Mouse (Mus musculus): ENCODE results near the gene Fblim1.

DNA sequence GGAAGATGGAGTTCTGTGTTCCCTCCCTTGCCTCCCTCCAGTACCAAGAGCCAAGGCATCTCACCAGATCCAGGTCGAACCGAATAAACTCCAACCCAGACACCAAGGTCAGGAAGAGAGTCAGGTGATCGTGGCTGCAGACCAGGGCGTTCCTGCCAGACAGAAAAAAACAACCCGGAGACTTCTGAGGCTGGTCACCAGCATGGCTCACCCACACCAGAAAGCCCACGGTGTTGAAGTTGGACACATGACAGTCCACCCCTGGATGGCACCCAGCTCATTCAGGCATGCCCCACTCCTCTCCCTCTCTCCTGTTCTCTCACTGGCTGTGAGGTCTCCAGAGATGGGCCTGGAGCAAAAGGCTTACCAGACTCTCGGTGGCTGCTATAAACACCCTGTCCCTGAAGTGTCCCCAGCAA, 35.5 kb upstream of the Fblim1 start:
- TF ChIP-seq CTCF (IDR thresholded peaks at IDR 0.05; ENCODE audit: extremely low read depth, insufficient read depth, low read length) (no peak), POLR2A (IDR thresholded peaks at IDR 0.05; ENCODE audit: extremely low read depth, insufficient read depth, low read length) (no peak)

Measured in cortical plate, adult 2 months (tissue).